Mouse (Mus musculus) liver, embryonic 14.5 days (tissue): ENCODE results near the gene Arhgap40.

ENCODE experiments used
- CTCF ChIP-seq: IDR thresholded peaks from 2 replicates; pipeline ENCODE4 v1.5.1; 2016; ENCODE audit warnings: antibody characterized with exemption, low read depth, control low read depth
- EP300 ChIP-seq: IDR thresholded peaks from 2 replicates; pipeline ENCODE4 v1.6.1; 2016; ENCODE audit warnings: antibody characterized with exemption, low read depth

DNA sequence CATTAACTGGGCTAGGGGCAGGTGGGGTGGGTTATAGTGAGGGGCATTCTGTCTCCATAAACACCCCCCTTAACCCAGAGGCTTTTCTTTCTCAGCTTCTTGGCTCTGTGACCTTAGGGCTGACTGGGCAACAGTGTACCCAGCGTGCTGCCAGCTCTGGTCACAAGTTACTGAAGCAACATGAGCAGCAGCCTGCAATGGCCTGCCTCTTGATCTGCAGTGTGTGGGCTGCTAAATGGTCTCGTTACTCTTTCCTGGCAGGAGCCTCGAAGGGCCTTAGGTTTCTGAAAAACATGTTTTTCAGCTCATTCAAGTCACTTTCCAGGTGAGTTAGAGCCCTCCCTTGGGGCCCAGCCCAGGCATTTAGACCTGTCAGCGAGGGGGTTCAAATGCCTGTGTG, 8.9 kb upstream of the Arhgap40 start:
- TF ChIP-seq CTCF (no peak), EP300 (no peak)
